Mouse (Mus musculus): ENCODE measurements at regions not wholly inside any gene's neighbourhood (a gene's known extent, or its start where the extent isn't known, plus 50 kb on each side); places are given as distances from the start of the nearest gene placed in this dataset.
"Not testable (repeated sequence)": the region's sequence is repeated elsewhere in the genome, so short reads cannot be mapped to it uniquely, and the experiment has no call there.

- TF ChIP-seq CTCF (conservative IDR thresholded peaks at IDR 0.05; ENCODE audit: insufficient read depth, insufficient read length, low read depth, low read length); POLR2A (IDR thresholded peaks at IDR 0.05; ENCODE audit: low read depth, low read length): not testable (repeated sequence)
Observed at GRCm38 (mm10) chr17:27287986-27288385, 83.7 kb upstream of the Lemd2 start.

Data from kidney, adult 2 months (tissue).